Mouse (Mus musculus): ENCODE measurements around the gene 1700023F06Rik.
A peak's percentile ranks its signal among the peaks of the same experiment; 100 is the strongest.

Gene 1700023F06Rik

GRCm38 (mm10) chr11:103164391-103164790 is 44.0 kb downstream of the 1700023F06Rik start:
- DNase-seq (ENCODE audit: low spot score in 2 of 2), result no peak

GRCm38 (mm10) chr11:103162132-103162531 is 46.2 kb downstream of the 1700023F06Rik start:
- no peak for DNase-seq (ENCODE audit: low spot score in 2 of 2)

- no peak for DNase-seq (ENCODE audit: low spot score in 2 of 2)
Measured at GRCm38 (mm10) chr11:103161449-103161848, 46.9 kb downstream of the 1700023F06Rik start.

- no peak for DNase-seq (ENCODE audit: low spot score in 2 of 2)
Measured at GRCm38 (mm10) chr11:103160738-103161137, 47.6 kb downstream of the 1700023F06Rik start.

- DNase-seq (ENCODE audit: low spot score in 2 of 2), result peak; percentile 94 to 98
Measured at GRCm38 (mm10) chr11:103158621-103159478, 49.5 kb downstream of the 1700023F06Rik start.

- DNase-seq (ENCODE audit: low spot score in 2 of 2), result no peak
Measured at GRCm38 (mm10) chr11:103149771-103150170, 58.6 kb downstream of the 1700023F06Rik start.

All from urinary bladder, postnatal 4 days (tissue).